Mouse (Mus musculus): ENCODE results near the gene Scn8a. TPM values are rescaled to one million over a fixed set of nuclear protein-coding genes. Genes with fewer than 3 reads are reported as not detected.
A peak's percentile ranks its signal among the peaks of the same experiment; 100 is the strongest.

Scn8a gene
- polyA plus RNA-seq, 1 experiment from 2014 or later: 19.0 TPM

GRCm38 (mm10) chr15:100870001-100870774, 530 bp downstream of the Scn8a start:
- Histone ChIP-seq H3K4me2 (ENCODE audit: low read length) (peak overlapping the region; percentile 62), H3K9me3 (ENCODE audit: control insufficient read depth, low read length) (no peaks in the 10 kb centered on the region)
- WGBS: 2% methylated on average over 57 of the region's 66 CpGs

DNA sequence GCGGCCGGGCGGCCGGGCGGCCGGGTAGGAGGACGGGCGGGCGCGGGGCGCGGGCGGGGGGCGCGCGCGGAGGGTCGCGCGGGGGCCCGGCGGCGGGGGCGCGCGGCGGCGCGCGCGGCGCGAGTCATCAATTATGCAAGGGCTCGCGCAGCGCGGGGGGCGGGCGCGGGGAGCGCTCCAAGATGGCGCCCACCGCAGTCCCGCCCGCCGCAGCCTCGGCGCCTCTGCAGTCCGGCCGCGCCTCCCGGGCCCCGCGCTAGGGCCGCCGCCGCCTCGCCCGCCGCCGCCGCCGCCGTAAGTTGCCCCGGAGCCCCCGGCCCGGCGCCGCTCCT, 1.1 kb downstream of the Scn8a start:
- peak; percentile 80 for ATAC-seq (ENCODE audit: low FRiP score, low TSS enrichment)
- peaks cover 13% of the 10 kb centered on the region; the same call in 1 of the 2 replicates for H3K27me3 ChIP-seq (ENCODE audit: control insufficient read depth, insufficient read depth, low read length)
- peak overlapping the region; percentile 85 for H3K4me3 ChIP-seq (replicated peaks; ENCODE audit: low read depth, low read length)
- H3K4me2 ChIP-seq (ENCODE audit: low read length): peak overlapping the region; percentile 69
- H3K4me1 ChIP-seq (ENCODE audit: control insufficient read depth, insufficient read depth, low read length): peaks cover 30% of the 10 kb centered on the region
- H3K9me3 ChIP-seq (ENCODE audit: control insufficient read depth, low read length): no peaks in the 10 kb centered on the region
- H3K36me3 ChIP-seq (ENCODE audit: control insufficient read depth, insufficient read depth, low read length): no peaks in the 10 kb centered on the region
- peak overlapping the region; percentile 87 for H3K27ac ChIP-seq (replicated peaks; ENCODE audit: low read depth, low read length)
- peak; percentile 93 for DNase-seq
- WGBS: 1% methylated on average over 25 of the region's 69 CpGs
- H3K9ac ChIP-seq (replicated peaks; ENCODE audit: low read length): peak overlapping the region; percentile 91

More at GRCm38 (mm10) chr15:100870001-100870774, 530 bp downstream of the Scn8a start:
- peak overlapping the region; percentile 87 for H3K27ac ChIP-seq (replicated peaks; ENCODE audit: low read depth, low read length)
- DNase-seq (peak; percentile 90), ATAC-seq (ENCODE audit: low FRiP score, low TSS enrichment) (peak; percentile 74)
- peaks cover 26% of the 10 kb centered on the region for H3K4me1 ChIP-seq (ENCODE audit: control insufficient read depth, insufficient read depth, low read length)
- H3K36me3 ChIP-seq (ENCODE audit: control insufficient read depth, insufficient read depth, low read length): no peaks in the 10 kb centered on the region
- peak overlapping the region; percentile 46 for H3K4me3 ChIP-seq (replicated peaks; ENCODE audit: low read depth, low read length)
- peak overlapping the region; percentile 91 for H3K9ac ChIP-seq (replicated peaks; ENCODE audit: low read length)
- peaks cover 13% of the 10 kb centered on the region; the same call in 1 of the 2 replicates for H3K27me3 ChIP-seq (ENCODE audit: control insufficient read depth, insufficient read depth, low read length)

GRCm38 (mm10) chr15:100871107-100872011, 1.7 kb downstream of the Scn8a start:
- Histone ChIP-seq H3K4me2 (ENCODE audit: low read length) (peak overlapping the region; percentile 69), H3K27ac (replicated peaks; ENCODE audit: low read depth, low read length) (peak overlapping the region; percentile 87), H3K36me3 (ENCODE audit: control insufficient read depth, insufficient read depth, low read length) (no peaks in the 10 kb centered on the region), H3K27me3 (ENCODE audit: control insufficient read depth, insufficient read depth, low read length) (peaks cover 13% of the 10 kb centered on the region; the same call in 1 of the 2 replicates), H3K4me1 (ENCODE audit: control insufficient read depth, insufficient read depth, low read length) (peaks cover 30% of the 10 kb centered on the region), H3K4me3 (replicated peaks; ENCODE audit: low read depth, low read length) (peak overlapping the region; percentile 85), H3K9ac (replicated peaks; ENCODE audit: low read length) (peak overlapping the region; percentile 91), H3K9me3 (ENCODE audit: control insufficient read depth, low read length) (no peaks in the 10 kb centered on the region)
- WGBS: under 1% methylated on average over 53 of the region's 53 CpGs
- DNase-seq (peak; percentile 55), ATAC-seq (ENCODE audit: low FRiP score, low TSS enrichment) (peak; percentile 67)

DNA sequence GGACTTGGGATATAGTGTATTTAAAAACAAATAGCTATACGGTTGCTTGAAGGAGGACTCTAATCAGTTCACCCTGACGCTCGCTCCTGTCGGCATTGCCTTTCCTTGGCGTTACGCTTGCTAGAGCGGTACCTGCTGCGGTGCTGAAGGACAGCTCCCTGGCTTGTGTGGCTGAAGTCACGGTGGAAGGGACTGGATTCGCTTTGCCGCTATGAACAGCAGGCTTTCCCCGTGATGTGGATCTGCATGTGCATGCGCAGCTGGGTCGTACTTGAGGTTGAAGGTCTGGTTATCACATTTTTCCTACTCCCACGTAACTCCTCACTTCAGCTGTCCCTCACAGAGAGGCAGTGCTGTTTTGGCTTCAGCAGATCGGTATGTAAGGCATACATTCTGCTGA, 3.5 kb downstream of the Scn8a start:
- no peak for ATAC-seq (ENCODE audit: low FRiP score, low TSS enrichment)
- Histone ChIP-seq H3K27me3 (ENCODE audit: control insufficient read depth, insufficient read depth, low read length) (peaks cover 13% of the 10 kb centered on the region; the same call in 1 of the 2 replicates), H3K27ac (replicated peaks; ENCODE audit: low read depth, low read length) (no peak overlapping the region), H3K9me3 (ENCODE audit: control insufficient read depth, low read length) (no peaks in the 10 kb centered on the region), H3K4me2 (ENCODE audit: low read length) (peak overlapping the region; percentile 69), H3K9ac (replicated peaks; ENCODE audit: low read length) (peak overlapping the region; percentile 91; the same call in 1 of the 2 replicates), H3K4me1 (ENCODE audit: control insufficient read depth, insufficient read depth, low read length) (peaks cover 30% of the 10 kb centered on the region), H3K36me3 (ENCODE audit: control insufficient read depth, insufficient read depth, low read length) (no peaks in the 10 kb centered on the region), H3K4me3 (replicated peaks; ENCODE audit: low read depth, low read length) (peak overlapping the region; percentile 85)
- peak; percentile 81 for DNase-seq
- 4% methylated on average over 16 of the region's 16 CpGs for WGBS

DNA sequence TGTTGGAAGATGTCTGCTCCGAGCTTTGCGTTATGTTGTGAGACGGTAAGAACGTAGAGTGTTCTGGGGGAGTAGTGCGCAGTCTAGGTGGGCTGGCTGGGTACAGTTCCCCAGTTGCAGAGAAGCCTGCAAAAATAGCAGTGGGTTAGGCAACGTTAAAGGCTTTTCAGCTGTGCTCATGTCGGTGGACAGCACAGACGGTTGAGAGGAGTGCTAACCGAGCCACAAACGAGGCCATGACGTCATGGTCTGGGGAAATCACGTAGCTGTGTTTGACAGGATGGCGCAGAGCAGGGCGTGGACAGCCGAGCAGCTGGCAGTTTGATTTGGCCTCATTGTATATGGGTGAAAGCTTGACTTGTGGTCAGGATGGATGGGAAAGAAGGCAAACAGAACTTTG, 9.4 kb downstream of the Scn8a start:
- no peak for ATAC-seq (ENCODE audit: low FRiP score, low TSS enrichment)

GRCm38 (mm10) chr15:100881385-100881784, 11.7 kb downstream of the Scn8a start:
- DNase-seq (no peak), ATAC-seq (ENCODE audit: low FRiP score, low TSS enrichment) (no peak)
- H3K4me3 ChIP-seq (replicated peaks; ENCODE audit: low read depth, low read length): no peak overlapping the region
- H3K27me3 ChIP-seq (ENCODE audit: control insufficient read depth, insufficient read depth, low read length): no peaks in the 10 kb centered on the region
- H3K27ac ChIP-seq (replicated peaks; ENCODE audit: low read depth, low read length): no peak overlapping the region
- H3K4me1 ChIP-seq (ENCODE audit: control insufficient read depth, insufficient read depth, low read length): no peaks in the 10 kb centered on the region
- 85% methylated on average over 5 of the region's 5 CpGs for WGBS
- H3K9me3 ChIP-seq (ENCODE audit: control insufficient read depth, low read length): no peaks in the 10 kb centered on the region
- no peak overlapping the region for H3K4me2 ChIP-seq (ENCODE audit: low read length)
- H3K36me3 ChIP-seq (ENCODE audit: control insufficient read depth, insufficient read depth, low read length): no peaks in the 10 kb centered on the region
- H3K9ac ChIP-seq (replicated peaks; ENCODE audit: low read length): no peak overlapping the region

More for the DNA sequence above, 9.4 kb downstream of the Scn8a start:
- no peak overlapping the region for H3K27ac ChIP-seq (replicated peaks; ENCODE audit: low read depth, low read length)
- no peak overlapping the region for H3K4me2 ChIP-seq (ENCODE audit: low read length)
- no peaks in the 10 kb centered on the region for H3K27me3 ChIP-seq (ENCODE audit: control insufficient read depth, insufficient read depth, low read length)
- no peak overlapping the region for H3K4me3 ChIP-seq (replicated peaks; ENCODE audit: low read depth, low read length)
- WGBS: 64% methylated on average over 15 of the region's 15 CpGs
- no peak for DNase-seq
- no peaks in the 10 kb centered on the region for H3K9me3 ChIP-seq (ENCODE audit: control insufficient read depth, low read length)
- H3K4me1 ChIP-seq (ENCODE audit: control insufficient read depth, insufficient read depth, low read length): peaks cover 7% of the 10 kb centered on the region; the same call in 1 of the 2 replicates
- no peaks in the 10 kb centered on the region for H3K36me3 ChIP-seq (ENCODE audit: control insufficient read depth, insufficient read depth, low read length)
- H3K9ac ChIP-seq (replicated peaks; ENCODE audit: low read length): no peak overlapping the region

DNA sequence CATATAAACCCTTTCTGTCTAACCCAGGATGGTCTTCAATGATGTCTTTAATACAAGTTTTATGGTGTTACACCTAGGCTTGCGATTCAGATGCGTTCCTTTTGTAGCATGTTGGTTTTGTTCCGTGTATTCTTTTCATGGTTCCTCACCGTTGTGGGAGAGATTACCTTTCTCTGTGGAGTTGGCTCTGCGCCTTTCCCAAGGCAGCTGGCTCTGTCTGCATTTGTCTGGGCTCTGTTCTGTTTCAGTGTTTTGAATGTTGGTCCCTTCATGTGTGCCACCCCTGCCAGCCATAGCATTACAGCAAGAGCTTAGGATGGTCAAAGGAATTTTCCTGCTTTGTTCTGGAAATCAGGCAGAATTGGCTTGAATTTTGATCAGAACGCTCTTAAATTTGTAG, 14.8 kb downstream of the Scn8a start:
- Histone ChIP-seq H3K4me2 (ENCODE audit: low read length) (no peak overlapping the region), H3K27me3 (ENCODE audit: control insufficient read depth, insufficient read depth, low read length) (no peaks in the 10 kb centered on the region), H3K36me3 (ENCODE audit: control insufficient read depth, insufficient read depth, low read length) (no peaks in the 10 kb centered on the region), H3K4me3 (replicated peaks; ENCODE audit: low read depth, low read length) (no peak overlapping the region), H3K9me3 (ENCODE audit: control insufficient read depth, low read length) (no peaks in the 10 kb centered on the region), H3K4me1 (ENCODE audit: control insufficient read depth, insufficient read depth, low read length) (no peaks in the 10 kb centered on the region), H3K27ac (replicated peaks; ENCODE audit: low read depth, low read length) (no peak overlapping the region), H3K9ac (replicated peaks; ENCODE audit: low read length) (no peak overlapping the region)
- ATAC-seq (ENCODE audit: low FRiP score, low TSS enrichment) (no peak), DNase-seq (no peak)
- 83% methylated on average over 6 of the region's 6 CpGs for WGBS

- ATAC-seq (ENCODE audit: low FRiP score, low TSS enrichment) (no peak), DNase-seq (peak; percentile 44)
- Histone ChIP-seq H3K36me3 (ENCODE audit: control insufficient read depth, insufficient read depth, low read length) (0 out of 2 replicates have a peak, but pooled peaks cover 3% of the 10 kb centered on the region), H3K27ac (replicated peaks; ENCODE audit: low read depth, low read length) (peak overlapping the region; percentile 27), H3K4me2 (ENCODE audit: low read length) (peak overlapping the region; percentile 7; the same call in 1 of the 2 replicates), H3K27me3 (ENCODE audit: control insufficient read depth, insufficient read depth, low read length) (no peaks in the 10 kb centered on the region), H3K4me3 (replicated peaks; ENCODE audit: low read depth, low read length) (no peak overlapping the region), H3K4me1 (ENCODE audit: control insufficient read depth, insufficient read depth, low read length) (peaks cover 2% of the 10 kb centered on the region; the same call in 1 of the 2 replicates), H3K9me3 (ENCODE audit: control insufficient read depth, low read length) (0 out of 2 replicates have a peak, but pooled peaks cover 4% of the 10 kb centered on the region), H3K9ac (replicated peaks; ENCODE audit: low read length) (no peak overlapping the region)
- WGBS: 45% methylated on average over 13 of the region's 13 CpGs
Observed at GRCm38 (mm10) chr15:100891962-100892361, 22.3 kb downstream of the Scn8a start.
